ENCODE assay signal across 22 mouse cellular contexts in the genomic region with DNA sequence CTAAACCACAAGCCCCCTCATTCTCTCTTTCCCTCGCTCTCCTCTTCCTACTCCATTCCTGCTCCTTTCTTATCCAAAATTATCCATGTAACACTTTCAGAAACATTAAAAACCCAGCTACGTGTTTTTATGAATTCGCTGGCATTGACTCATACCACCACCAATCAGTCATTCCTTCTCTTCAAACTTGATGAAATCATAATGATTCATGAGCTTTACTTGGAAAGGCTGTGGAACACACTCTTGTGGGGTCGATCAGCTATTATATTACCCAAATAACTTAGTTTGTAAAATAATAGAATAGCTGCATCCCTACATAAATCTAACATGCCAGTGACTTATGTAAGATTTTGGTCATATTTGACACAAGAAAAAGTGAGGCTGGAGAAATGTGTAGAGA.
DNase-seq lines count a peak whose midpoint lies in the region; ATAC-seq and TF ChIP-seq lines count a peak whose summit lies in the region.
"Had no signal": no experiment of that assay in that cellular context is flagged by ENCODE, and none has a peak within 500 bp of the region (broad histone marks: within the 10 kb centered on the region; RNA-seq: fewer than 3 reads in every experiment).

No protein-coding gene starts in this region.

- H3K9ac ChIP-seq in liver, postnatal 0 days (replicated peaks) = no peak overlapping the region
- H3K9ac ChIP-seq: embryonic facial prominence, embryonic 12.5 days; forebrain, embryonic 13.5 days; forebrain, embryonic 15.5 days; forebrain, postnatal 0 days had no signal

- H3K36me3 ChIP-seq in liver, postnatal 0 days (replicated peaks; ENCODE audit: insufficient read depth, low read length) = no peaks in the 10 kb centered on the region
- H3K36me3 ChIP-seq: embryonic facial prominence, embryonic 10.5 days; embryonic facial prominence, embryonic 12.5 days; forebrain, embryonic 15.5 days had no signal

- no peak for DNase-seq in frontal cortex, postnatal 10 days (ENCODE audit: low spot score in 2 of 2)
- DNase-seq in adipocyte (ENCODE audit: low spot score) = peak; percentile 20
- DNase-seq in liver, postnatal 0 days = no peak
- no peak for DNase-seq in lung, postnatal 4 days
- DNase-seq: adrenal gland, adult 2 months; adrenal gland, postnatal 10 days; adrenal gland, postnatal 25 days; cerebellum, adult 11-12 months; cerebellum, adult 2 months; cerebellum, adult 9-10 months; cerebellum, postnatal 10 days; cerebellum, postnatal 25 days; forebrain, postnatal 0 days had no signal

- TF ChIP-seq CTCF in embryonic fibroblast, embryonic 13.5 days (IDR thresholded peaks at IDR 0.05; ENCODE audit: borderline replicate concordance, insufficient read depth, low read length) = no peak
- TF ChIP-seq CTCF in liver, postnatal 0 days (IDR thresholded peaks at IDR 0.05; ENCODE audit: low read depth) = no peak

- H3K4me1 ChIP-seq in embryonic fibroblast, embryonic 13.5 days (ENCODE audit: control insufficient read depth, insufficient read depth, low read length) = peaks cover 7% of the 10 kb centered on the region
- no peaks in the 10 kb centered on the region for H3K4me1 ChIP-seq in liver, postnatal 0 days (ENCODE audit: insufficient read depth)
- H3K4me1 ChIP-seq: embryonic facial prominence, embryonic 10.5 days; embryonic facial prominence, embryonic 12.5 days; forebrain, embryonic 13.5 days; forebrain, embryonic 15.5 days had no signal

- no peak overlapping the region for H3K4me3 ChIP-seq in embryonic fibroblast, embryonic 13.5 days (ENCODE audit: insufficient read depth, low read length)
- H3K4me3 ChIP-seq in liver, postnatal 0 days (ENCODE audit: low read depth, low read length) = no peak overlapping the region
- H3K4me3 ChIP-seq: embryonic facial prominence, embryonic 10.5 days; embryonic facial prominence, embryonic 12.5 days; erythroblast, embryonic 14.5 days; forebrain, embryonic 13.5 days; forebrain, embryonic 15.5 days had no signal

- WGBS in liver, postnatal 0 days (ENCODE audit: insufficient replicate concordance) = 76% methylated on average over 4 of the region's 4 CpGs

- H3K9me3 ChIP-seq in liver, postnatal 0 days (ENCODE audit: low read length) = no peaks in the 10 kb centered on the region
- H3K9me3 ChIP-seq: embryonic facial prominence, embryonic 10.5 days; embryonic facial prominence, embryonic 12.5 days; forebrain, embryonic 13.5 days; forebrain, embryonic 15.5 days had no signal

- peak overlapping the region; percentile 71 for H3K27ac ChIP-seq in embryonic fibroblast, embryonic 13.5 days (ENCODE audit: insufficient read depth, low read length)
- no peak overlapping the region for H3K27ac ChIP-seq in liver, postnatal 0 days (ENCODE audit: low read depth)
- H3K27ac ChIP-seq: embryonic facial prominence, embryonic 10.5 days; embryonic facial prominence, embryonic 12.5 days; forebrain, embryonic 13.5 days; forebrain, embryonic 15.5 days had no signal

- no peak for TF ChIP-seq EP300 in liver, postnatal 0 days (IDR thresholded peaks at IDR 0.05; ENCODE audit: low read depth)

- TF ChIP-seq POLR2A in embryonic fibroblast, embryonic 13.5 days (IDR thresholded peaks at IDR 0.05; ENCODE audit: low read depth, low read length) = no peak

- no peaks in the 10 kb centered on the region for H3K27me3 ChIP-seq in liver, postnatal 0 days (ENCODE audit: insufficient read depth, low read length)
- H3K27me3 ChIP-seq: embryonic facial prominence, embryonic 12.5 days; forebrain, embryonic 13.5 days; forebrain, embryonic 15.5 days; Patski had no signal

- H3K4me2 ChIP-seq in liver, postnatal 0 days (ENCODE audit: low read depth, low read length) = no peak overlapping the region
- H3K4me2 ChIP-seq: embryonic facial prominence, embryonic 12.5 days; forebrain, embryonic 13.5 days; forebrain, embryonic 15.5 days had no signal

- ATAC-seq in frontal cortex, adult (ENCODE audit: low TSS enrichment) = 0 out of 2 replicates have a peak, but pooled peaks have one; percentile 27
- ATAC-seq in liver, postnatal 0 days = no peak
- ATAC-seq: activated CD4-positive, CD25-positive, alpha-beta regulatory T cell, adult 4 months; forebrain, embryonic 13.5 days; forebrain, embryonic 15.5 days; forebrain, postnatal 0 days; Patski had no signal
